Mouse (Mus musculus) ES-Bruce4 (cell line): ENCODE results near the gene Rhoq. TPM values are rescaled to one million over a fixed set of nuclear protein-coding genes. Genes with fewer than 3 reads are reported as not detected.

Experiments used
- H3K27ac ChIP-seq: 2 replicates; pipeline ENCODE4 v1.5.1; 2012; ENCODE audit warnings: low read length, inconsistent platforms; ENCODE audit not compliant: insufficient read depth
- H3K27me3 ChIP-seq: 2 replicates; pipeline ENCODE4 v1.6.1; 2012; ENCODE audit warnings: mild to moderate bottlenecking, low read length, inconsistent platforms; ENCODE audit not compliant: control insufficient read depth, poor library complexity, insufficient read depth, severe bottlenecking
- H3K36me3 ChIP-seq: 2 replicates; pipeline ENCODE4 v1.6.1; 2012; ENCODE audit warnings: inconsistent platforms, mild to moderate bottlenecking, low read length, moderate library complexity; ENCODE audit not compliant: control insufficient read depth, poor library complexity, insufficient read depth, severe bottlenecking
- H3K4me1 ChIP-seq: one replicate; pipeline ENCODE4 v1.8.1; 2011; ENCODE audit warnings: low read length; ENCODE audit not compliant: control insufficient read depth, insufficient read depth
- H3K4me3 ChIP-seq: 2 replicates; pipeline ENCODE4 v1.5.1; 2011; ENCODE audit warnings: low read depth, mild to moderate bottlenecking, low read length
- H3K9ac ChIP-seq: 2 replicates; pipeline ENCODE4 v1.6.1; 2012; ENCODE audit warnings: low read depth, mild to moderate bottlenecking, inconsistent platforms; ENCODE audit not compliant: poor library complexity, severe bottlenecking
- H3K9me3 ChIP-seq: replicated peaks from 2 replicates; pipeline ENCODE4 v1.6.1; 2012; ENCODE audit warnings: mild to moderate bottlenecking, low read length, inconsistent platforms; ENCODE audit not compliant: control insufficient read depth, poor library complexity, insufficient read depth, severe bottlenecking
- CTCF ChIP-seq: IDR thresholded peaks from one replicate; pipeline ENCODE4 v1.8.1; 2011; ENCODE audit warnings: low read depth, low read length
- EP300 ChIP-seq: IDR thresholded peaks from 2 replicates; pipeline ENCODE4 v1.6.1; 2011; ENCODE audit warnings: low read depth, low read length; ENCODE audit not compliant: insufficient read depth
- POLR2A ChIP-seq: IDR thresholded peaks from one replicate; pipeline ENCODE4 v1.8.1; 2011; ENCODE audit warnings: low read length; ENCODE audit not compliant: insufficient read depth
- polyA plus RNA-seq: library from polyadenylated mRNA; stranded (reverse); fragments of >200 nt; gene quantifications from 2 replicates; pipeline ENCODE4 v1.2.4, GENCODE M21; 2011; ENCODE audit warnings: low read depth; ENCODE audit not compliant: missing spikeins, insufficient read depth, insufficient read length

Rhoq gene
- polyA plus RNA-seq: 42.1 and 47.1 TPM in 2 replicates

- no peak for TF ChIP-seq POLR2A
- TF ChIP-seq EP300: no peak
- TF ChIP-seq CTCF: no peak
- Histone ChIP-seq H3K9me3 (no peaks in the 10 kb centered on the region), H3K4me1 (peaks cover 3% of the 10 kb centered on the region), H3K27me3 (no peaks in the 10 kb centered on the region), H3K9ac (peak within 1 kb of the TSS; percentile 94), H3K36me3 (no peaks in the 10 kb centered on the region), H3K4me3 (peak within 1 kb of the TSS; percentile 91), H3K27ac (no peak within 1 kb of the TSS)
Measured at GRCm38 (mm10) chr17:86962894-86963585, at the start of gene Rhoq. Gene Rhoq, plus strand, starts transcription at chr17:86963082.

- no peak for TF ChIP-seq POLR2A
- TF ChIP-seq EP300: no peak
- TF ChIP-seq CTCF: peak; percentile 78
- H3K27me3 ChIP-seq: no peaks in the 10 kb centered on the region
- H3K4me1 ChIP-seq: no peaks in the 10 kb centered on the region
- no peak overlapping the region for H3K4me3 ChIP-seq
- H3K9ac ChIP-seq: no peak overlapping the region
- no peak overlapping the region for H3K27ac ChIP-seq
- no peaks in the 10 kb centered on the region for H3K36me3 ChIP-seq
- H3K9me3 ChIP-seq: no peaks in the 10 kb centered on the region
Measured at GRCm38 (mm10) chr17:86915540-86915939, 47.3 kb upstream of the Rhoq start.

- TF ChIP-seq POLR2A: no peak
- TF ChIP-seq CTCF: peak; percentile 22
- TF ChIP-seq EP300: no peak
- H3K9ac ChIP-seq: no peak within 1 kb of the TSS
- H3K27me3 ChIP-seq: no peaks in the 10 kb centered on the region
- H3K36me3 ChIP-seq: no peaks in the 10 kb centered on the region
- no peak within 1 kb of the TSS for H3K27ac ChIP-seq
- H3K4me3 ChIP-seq: no peak within 1 kb of the TSS
- no peaks in the 10 kb centered on the region for H3K4me1 ChIP-seq
- H3K9me3 ChIP-seq: no peaks in the 10 kb centered on the region
Measured at GRCm38 (mm10) chr17:86917048-86917447, 45.8 kb upstream of the Rhoq start, which contains the start of gene Tmem247. Gene Tmem247, plus strand, starts transcription at chr17:86917348.

- no peaks in the 10 kb centered on the region for H3K36me3 ChIP-seq
- H3K9me3 ChIP-seq: no peaks in the 10 kb centered on the region
- H3K27me3 ChIP-seq: no peaks in the 10 kb centered on the region
- no peak overlapping the region for H3K27ac ChIP-seq
- no peak overlapping the region for H3K4me3 ChIP-seq
- no peak overlapping the region for H3K9ac ChIP-seq
- no peaks in the 10 kb centered on the region for H3K4me1 ChIP-seq
- TF ChIP-seq CTCF (peak; percentile 58), POLR2A (no peak)
Measured at GRCm38 (mm10) chr17:86918786-86919185, 44.1 kb upstream of the Rhoq start.

GRCm38 (mm10) chr17:86919729-86920128 lies 43.2 kb upstream of the Rhoq start:
- no peak overlapping the region for H3K9ac ChIP-seq
- H3K27ac ChIP-seq: no peak overlapping the region
- H3K4me3 ChIP-seq: no peak overlapping the region
- H3K36me3 ChIP-seq: no peaks in the 10 kb centered on the region
- TF ChIP-seq EP300 (no peak), POLR2A (no peak)
- H3K27me3 ChIP-seq: no peaks in the 10 kb centered on the region
- H3K9me3 ChIP-seq: no peaks in the 10 kb centered on the region
- no peaks in the 10 kb centered on the region for H3K4me1 ChIP-seq

- Histone ChIP-seq H3K27me3 (no peaks in the 10 kb centered on the region), H3K9me3 (no peaks in the 10 kb centered on the region), H3K36me3 (no peaks in the 10 kb centered on the region), H3K9ac (no peak overlapping the region), H3K4me1 (no peaks in the 10 kb centered on the region), H3K27ac (no peak overlapping the region), H3K4me3 (no peak overlapping the region)
- TF ChIP-seq CTCF (no peak), EP300 (no peak), POLR2A (no peak)
Measured at GRCm38 (mm10) chr17:86924679-86925078, 38.2 kb upstream of the Rhoq start.
